Mouse (Mus musculus) naive thymus-derived CD4-positive, alpha-beta T cell, adult 2 months (primary cell): ENCODE measurements around the gene Ncs1.

Experiments used
- DNase-seq: peaks from one replicate; pipeline ENCODE4 v3.0.0-alpha.2; 2011; ENCODE audit warnings: low read depth

Gene Ncs1

GRCm38 (mm10) chr2:31337706-31338330 lies 92.2 kb downstream of the Ncs1 start:
- no peak for DNase-seq

DNA sequence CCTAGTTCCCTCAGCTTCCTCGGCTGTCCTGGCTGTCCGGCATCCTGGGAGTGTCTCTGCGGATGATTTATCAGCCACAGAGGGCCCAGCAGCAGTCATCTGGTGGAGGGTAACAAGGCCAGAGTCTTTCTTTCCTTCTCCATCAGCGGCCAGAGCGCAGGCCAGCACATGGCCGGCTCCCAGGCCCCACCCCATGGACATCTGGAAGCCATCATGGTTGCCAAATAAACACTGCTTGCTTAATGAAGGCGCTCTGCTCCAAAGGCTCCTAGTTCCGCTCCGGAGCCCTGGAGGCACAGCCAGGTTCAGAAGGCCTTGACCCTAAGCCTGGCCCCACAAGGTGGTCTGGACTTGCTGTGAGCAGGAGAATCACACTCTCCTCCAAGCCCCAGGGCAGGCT lies 94.2 kb downstream of the Ncs1 start:
- no peak for DNase-seq

DNA sequence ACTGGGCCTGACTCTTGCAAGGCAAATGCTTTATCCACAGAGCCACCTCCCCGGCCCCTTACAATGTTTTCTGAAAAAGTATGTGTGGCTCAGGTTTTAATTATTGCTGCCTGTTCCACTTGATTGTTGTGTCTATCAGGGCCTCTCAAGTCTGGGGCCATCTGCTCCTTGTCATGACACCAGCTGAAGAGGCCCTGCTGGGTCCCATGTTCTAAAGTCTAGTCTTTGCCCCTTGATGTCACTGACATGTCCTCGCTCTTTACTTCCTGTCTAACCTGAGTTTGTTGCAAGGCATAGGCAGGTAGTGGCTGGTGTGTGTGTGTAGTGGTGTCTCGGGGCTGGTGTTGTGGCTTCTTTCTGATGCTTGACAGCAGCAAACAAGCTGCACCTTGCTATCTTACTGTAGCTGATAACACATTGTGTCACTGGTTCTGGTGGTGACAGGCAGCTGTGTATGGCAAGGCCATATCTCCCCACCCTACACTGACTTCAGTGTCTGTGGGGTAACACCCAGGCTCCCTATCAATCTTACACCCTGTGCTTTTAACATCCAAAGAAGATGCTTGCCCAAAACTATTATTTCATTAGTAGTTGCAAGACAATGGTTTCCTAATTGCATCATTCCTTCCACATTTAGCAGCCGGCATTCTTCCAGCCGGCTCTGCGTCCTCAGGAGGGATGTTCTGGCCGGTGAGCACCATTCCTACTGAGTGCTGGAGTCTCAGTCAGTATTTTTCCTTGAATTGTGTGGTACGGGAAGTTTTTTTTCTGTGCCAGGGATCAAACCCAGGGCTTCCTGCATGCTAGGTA lies 96.3 kb downstream of the Ncs1 start:
- no peak for DNase-seq
